Mouse (Mus musculus) heart, embryonic 14.5 days (tissue): ENCODE results near the gene Aatf. TPM values are rescaled to one million over a fixed set of nuclear protein-coding genes. Genes with fewer than 3 reads are reported as not detected.

Source experiments
- polyA plus RNA-seq: library from polyadenylated mRNA; unstranded; fragments of >200 nt; fragmentation: Nextera tagmentation; extraction: Ambion mirVana; gene quantifications from 2 replicates; pipeline ENCODE4 v1.2.1, GENCODE M21; 2014

Gene Aatf
- polyA plus RNA-seq, 1 experiment from 2014 or later = 23.8 TPM

Other genes starting within 250 kb of the Aatf start
- gene Lhx1, start 12.0 kb upstream of the Aatf start, polyA plus RNA-seq = not detected in 2 replicates